Mouse (Mus musculus) liver, embryonic 12.5 days (tissue): ENCODE measurements around the gene Sgpp1. TPM values are rescaled to one million over a fixed set of nuclear protein-coding genes. Genes with fewer than 3 reads are reported as not detected.

Source experiments
- ATAC-seq: fragments of 200-750 bp; cut with Nextera tagmentation; 2 replicates; pipeline ENCODE4 v1.8.0; 2017; ENCODE audit warnings: moderate number of reproducible peaks, mild to moderate bottlenecking, moderate library complexity
- H3K27ac ChIP-seq: fragments of 300-500 bp; sonication (generic); 2 replicates; pipeline ENCODE4 v1.5.1; 2016; ENCODE audit warnings: mild to moderate bottlenecking
- H3K27me3 ChIP-seq: fragments of 300-500 bp; sonication (generic); replicated peaks from 2 replicates; pipeline ENCODE4 v1.6.1; 2016; ENCODE audit warnings: mild to moderate bottlenecking, moderate library complexity
- H3K36me3 ChIP-seq: fragments of 300-500 bp; sonication (generic); 2 replicates; pipeline ENCODE4 v1.6.1; 2016; ENCODE audit warnings: mild to moderate bottlenecking, moderate library complexity
- H3K4me1 ChIP-seq: fragments of 300-500 bp; sonication (generic); 2 replicates; pipeline ENCODE4 v1.6.1; 2016
- H3K4me2 ChIP-seq: fragments of 300-500 bp; sonication (generic); 2 replicates; pipeline ENCODE4 v1.6.1; 2016; ENCODE audit warnings: mild to moderate bottlenecking, moderate library complexity
- H3K4me3 ChIP-seq: fragments of 300-500 bp; sonication (generic); 2 replicates; pipeline ENCODE4 v1.5.1; 2016; ENCODE audit warnings: mild to moderate bottlenecking, moderate library complexity
- H3K9ac ChIP-seq: fragments of 300-500 bp; sonication (generic); 2 replicates; pipeline ENCODE4 v1.6.1; 2016; ENCODE audit warnings: mild to moderate bottlenecking, moderate library complexity
- H3K9me3 ChIP-seq: fragments of 300-500 bp; sonication (generic); replicated peaks from 2 replicates; pipeline ENCODE4 v1.6.1; 2016; ENCODE audit warnings: mild to moderate bottlenecking, moderate library complexity
- WGBS: fragments of 180-500 bp; shearing (Covaris S2); methylation state at CpG from one replicate; pipeline ENCODE4 v1.1.7; 2016; ENCODE audit not compliant: insufficient replicate concordance; 5-methylcytosine and 5-hydroxymethylcytosine counted together
- polyA plus RNA-seq: library from polyadenylated mRNA; unstranded; fragments of >200 nt; fragmentation: Nextera tagmentation; extraction: Ambion mirVana; gene quantifications from 2 replicates; pipeline ENCODE4 v1.2.1, GENCODE M21; 2016

The Sgpp1 gene
- 22.3 and 22.7 TPM in 2 replicates for polyA plus RNA-seq

- peaks cover 40% of the 10 kb centered on the region for H3K4me1 ChIP-seq
- H3K9ac ChIP-seq: peak within 1 kb of the TSS; percentile 92
- H3K27ac ChIP-seq: peak within 1 kb of the TSS; percentile 83
- no peaks in the 10 kb centered on the region for H3K9me3 ChIP-seq
- H3K36me3 ChIP-seq: no peaks in the 10 kb centered on the region
- ATAC-seq: peak; percentile 94
- H3K27me3 ChIP-seq: no peaks in the 10 kb centered on the region
- H3K4me3 ChIP-seq: peak within 1 kb of the TSS; percentile 87
- under 1% methylated on average over 105 of the region's 105 CpGs for WGBS
- peak within 1 kb of the TSS; percentile 88 for H3K4me2 ChIP-seq
Measured at GRCm38 (mm10) chr12:75735246-75736200, at the start of gene Sgpp1. Sgpp1 (minus strand) TSS chr12:75735729.

DNA sequence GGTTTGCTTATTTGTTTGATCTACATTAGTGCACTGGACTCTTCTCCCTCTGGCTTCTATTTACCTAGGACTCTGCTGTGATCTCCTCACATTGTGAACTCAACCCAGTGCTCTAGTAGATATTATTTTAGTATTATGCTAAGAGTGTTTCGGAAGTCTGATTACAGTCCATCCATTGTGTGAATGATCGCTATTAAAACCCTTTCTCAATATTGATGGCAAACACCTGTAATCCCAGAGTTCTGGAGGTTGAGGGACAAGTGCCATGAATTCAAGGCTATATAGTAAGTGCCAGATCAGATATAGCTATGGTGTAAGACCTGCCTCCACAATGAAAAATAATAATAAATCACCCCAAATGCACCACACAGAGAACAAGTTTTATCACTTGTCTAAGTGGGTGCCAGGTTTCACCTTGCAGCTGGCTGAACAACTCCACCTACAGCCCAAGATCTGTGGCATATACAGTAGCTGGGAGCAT, 48.8 kb upstream of the Sgpp1 start:
- ATAC-seq: no peak

DNA sequence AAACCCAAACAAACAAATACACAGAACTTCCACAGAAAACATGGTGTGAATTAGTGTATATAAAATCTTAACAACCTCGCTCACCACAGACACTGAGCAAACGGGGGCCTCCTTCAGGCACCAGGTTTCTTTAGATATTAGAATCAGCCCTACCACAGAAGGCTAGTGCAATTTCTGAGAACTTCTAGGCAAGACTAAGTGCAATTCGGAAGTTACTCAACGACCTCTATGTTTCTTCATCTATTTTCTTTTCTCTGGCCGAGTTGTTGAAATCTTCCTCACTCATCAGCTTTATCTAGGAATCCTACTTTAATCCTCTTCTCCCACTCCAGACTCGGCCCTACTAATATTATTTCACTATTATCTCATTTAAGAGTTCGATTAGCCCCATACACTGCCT, 46.5 kb upstream of the Sgpp1 start:
- WGBS: 54% methylated on average over 7 of the region's 7 CpGs
- no peak for ATAC-seq
- no peak overlapping the region for H3K27ac ChIP-seq
- H3K9me3 ChIP-seq: peaks cover 7% of the 10 kb centered on the region; the same call in 1 of the 2 replicates
- H3K36me3 ChIP-seq: no peaks in the 10 kb centered on the region
- H3K9ac ChIP-seq: no peak overlapping the region
- H3K27me3 ChIP-seq: no peaks in the 10 kb centered on the region
- no peak overlapping the region for H3K4me2 ChIP-seq
- no peak overlapping the region for H3K4me3 ChIP-seq
- no peaks in the 10 kb centered on the region for H3K4me1 ChIP-seq

More for the DNA sequence above, 48.8 kb upstream of the Sgpp1 start:
- Histone ChIP-seq H3K27me3 (no peaks in the 10 kb centered on the region), H3K9ac (no peak overlapping the region), H3K36me3 (no peaks in the 10 kb centered on the region), H3K4me2 (no peak overlapping the region), H3K9me3 (0 out of 2 replicates have a peak, but pooled peaks cover 3% of the 10 kb centered on the region), H3K27ac (no peak overlapping the region), H3K4me1 (no peaks in the 10 kb centered on the region), H3K4me3 (no peak overlapping the region)
- WGBS: 86% methylated on average over 2 of the region's 2 CpGs

- peaks cover 7% of the 10 kb centered on the region; the same call in 1 of the 2 replicates for H3K9me3 ChIP-seq
- no peaks in the 10 kb centered on the region for H3K27me3 ChIP-seq
- no peak overlapping the region for H3K27ac ChIP-seq
- H3K4me2 ChIP-seq: no peak overlapping the region
- H3K4me1 ChIP-seq: no peaks in the 10 kb centered on the region
- no peak for ATAC-seq
- H3K9ac ChIP-seq: no peak overlapping the region
- H3K36me3 ChIP-seq: no peaks in the 10 kb centered on the region
- no peak overlapping the region for H3K4me3 ChIP-seq
Measured at GRCm38 (mm10) chr12:75781445-75781844, 45.9 kb upstream of the Sgpp1 start.

DNA sequence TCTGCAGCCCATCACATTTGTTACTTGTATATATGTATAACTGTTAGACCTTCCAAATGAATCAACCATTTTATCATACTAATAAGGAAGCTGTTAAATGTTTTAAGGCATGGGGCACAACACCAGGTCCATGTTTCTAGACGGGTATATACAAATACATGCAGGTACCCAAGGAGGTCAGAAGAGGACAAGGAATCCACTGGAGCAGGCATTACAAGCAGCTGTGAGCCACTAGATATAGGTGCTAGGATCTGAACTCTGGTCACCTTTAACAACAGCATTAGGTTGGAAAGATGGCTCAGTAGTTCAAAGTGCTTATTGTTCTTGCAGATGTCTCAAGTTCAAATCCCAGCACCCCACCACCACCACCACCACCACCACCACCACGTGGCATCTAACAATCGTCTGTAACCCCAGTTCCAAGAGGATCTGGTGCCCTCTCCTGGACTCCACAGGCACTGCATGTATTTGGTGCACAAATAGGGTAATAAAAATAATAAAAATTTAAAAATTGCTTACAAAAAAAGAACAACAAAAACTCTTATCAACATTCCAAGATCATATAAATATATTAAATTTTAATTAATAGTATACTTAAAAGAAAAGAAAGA, 37.0 kb upstream of the Sgpp1 start:
- no peaks in the 10 kb centered on the region for H3K36me3 ChIP-seq
- H3K4me1 ChIP-seq: peaks cover 8% of the 10 kb centered on the region
- H3K9ac ChIP-seq: no peak overlapping the region
- H3K27ac ChIP-seq: no peak overlapping the region
- H3K4me2 ChIP-seq: no peak overlapping the region
- H3K27me3 ChIP-seq: peaks cover 6% of the 10 kb centered on the region; the same call in 1 of the 2 replicates
- no peak for ATAC-seq
- WGBS: 21% methylated on average over 3 of the region's 3 CpGs
- 0 out of 2 replicates have a peak, but pooled peaks cover 8% of the 10 kb centered on the region for H3K9me3 ChIP-seq
- H3K4me3 ChIP-seq: no peak overlapping the region

DNA sequence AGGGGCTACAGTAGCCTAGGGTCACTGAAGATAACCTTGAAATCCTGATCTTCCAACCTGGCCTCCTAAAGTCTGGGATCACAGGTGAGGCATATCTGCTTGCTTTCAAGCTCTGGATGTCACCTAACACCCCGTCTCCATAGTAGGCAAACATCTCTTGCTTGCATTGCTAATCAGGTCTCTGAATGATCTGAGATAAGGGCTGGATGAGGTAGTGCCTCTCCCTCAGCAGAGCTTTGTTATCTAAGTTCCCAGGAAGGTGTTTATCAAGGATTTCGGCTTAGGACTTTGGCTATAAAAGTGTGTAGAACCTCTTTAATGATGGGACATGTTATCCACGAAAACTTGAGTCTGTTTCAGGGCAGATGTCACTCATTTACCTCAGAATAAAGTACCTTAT, 35.9 kb upstream of the Sgpp1 start:
- Histone ChIP-seq H3K27ac (no peak overlapping the region), H3K4me3 (no peak overlapping the region), H3K27me3 (peaks cover 6% of the 10 kb centered on the region; the same call in 1 of the 2 replicates), H3K4me1 (peaks cover 8% of the 10 kb centered on the region), H3K4me2 (no peak overlapping the region), H3K9ac (no peak overlapping the region), H3K9me3 (0 out of 2 replicates have a peak, but pooled peaks cover 8% of the 10 kb centered on the region), H3K36me3 (no peaks in the 10 kb centered on the region)
- WGBS: 20% methylated on average over 3 of the region's 3 CpGs
- no peak for ATAC-seq

GRCm38 (mm10) chr12:75766885-75767317, 31.4 kb upstream of the Sgpp1 start:
- Histone ChIP-seq H3K36me3 (no peaks in the 10 kb centered on the region), H3K27ac (no peak overlapping the region), H3K9me3 (no peaks in the 10 kb centered on the region), H3K9ac (no peak overlapping the region), H3K4me3 (no peak overlapping the region), H3K4me2 (no peak overlapping the region), H3K4me1 (peaks cover 19% of the 10 kb centered on the region), H3K27me3 (no peaks in the 10 kb centered on the region)
- 56% methylated on average over 8 of the region's 8 CpGs for WGBS
- no peak for ATAC-seq

DNA sequence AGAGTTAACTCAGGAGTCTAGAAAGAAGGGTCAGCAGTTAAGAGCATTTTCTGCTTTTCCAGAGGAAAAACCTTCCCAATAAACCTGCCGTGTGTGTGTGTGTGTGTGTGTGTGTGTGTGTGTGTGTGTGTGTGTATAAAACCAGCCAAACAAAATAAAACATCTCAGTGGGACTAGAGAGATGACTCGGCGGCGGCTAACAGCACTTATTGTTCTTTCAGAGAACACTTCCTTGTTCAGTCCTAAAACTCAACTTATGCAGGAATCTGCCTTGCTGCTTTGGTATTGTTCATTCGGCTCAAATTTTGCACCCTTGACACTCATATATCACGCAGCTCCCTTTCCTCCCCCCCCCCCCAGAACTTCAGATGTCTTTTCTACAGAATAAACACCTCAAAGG, 30.9 kb upstream of the Sgpp1 start:
- Histone ChIP-seq H3K4me3 (no peak overlapping the region), H3K9ac (no peak overlapping the region), H3K9me3 (no peaks in the 10 kb centered on the region), H3K36me3 (no peaks in the 10 kb centered on the region), H3K27ac (no peak overlapping the region), H3K27me3 (no peaks in the 10 kb centered on the region), H3K4me1 (peaks cover 17% of the 10 kb centered on the region), H3K4me2 (no peak overlapping the region)
- no peak for ATAC-seq
- WGBS: 40% methylated on average over 6 of the region's 6 CpGs

GRCm38 (mm10) chr12:75765751-75766150, 30.2 kb upstream of the Sgpp1 start:
- H3K4me1 ChIP-seq: peaks cover 20% of the 10 kb centered on the region
- no peak overlapping the region for H3K27ac ChIP-seq
- H3K9ac ChIP-seq: no peak overlapping the region
- 11% methylated on average over 3 of the region's 3 CpGs for WGBS
- H3K4me3 ChIP-seq: no peak overlapping the region
- no peak overlapping the region for H3K4me2 ChIP-seq
- H3K36me3 ChIP-seq: no peaks in the 10 kb centered on the region
- H3K27me3 ChIP-seq: no peaks in the 10 kb centered on the region
- no peak for ATAC-seq
- no peaks in the 10 kb centered on the region for H3K9me3 ChIP-seq

GRCm38 (mm10) chr12:75756387-75756786, 20.9 kb upstream of the Sgpp1 start:
- Histone ChIP-seq H3K36me3 (no peaks in the 10 kb centered on the region), H3K4me1 (peaks cover 23% of the 10 kb centered on the region), H3K9me3 (no peaks in the 10 kb centered on the region), H3K4me2 (no peak overlapping the region), H3K27ac (no peak overlapping the region), H3K9ac (no peak overlapping the region), H3K4me3 (no peak overlapping the region), H3K27me3 (no peaks in the 10 kb centered on the region)
- no peak for ATAC-seq
- WGBS: 37% methylated on average over 2 of the region's 2 CpGs

GRCm38 (mm10) chr12:75753730-75754129, 18.2 kb upstream of the Sgpp1 start:
- Histone ChIP-seq H3K9me3 (no peaks in the 10 kb centered on the region), H3K4me1 (peaks cover 7% of the 10 kb centered on the region; the same call in 1 of the 2 replicates), H3K27ac (no peak overlapping the region), H3K36me3 (no peaks in the 10 kb centered on the region), H3K27me3 (0 out of 2 replicates have a peak, but pooled peaks cover 2% of the 10 kb centered on the region), H3K4me2 (no peak overlapping the region), H3K4me3 (no peak overlapping the region), H3K9ac (no peak overlapping the region)
- 69% methylated on average over 8 of the region's 8 CpGs for WGBS
- ATAC-seq: no peak

GRCm38 (mm10) chr12:75752077-75752476, 16.5 kb upstream of the Sgpp1 start:
- WGBS: 54% methylated on average over 3 of the region's 3 CpGs
- Histone ChIP-seq H3K27me3 (peaks cover 9% of the 10 kb centered on the region; the same call in 1 of the 2 replicates), H3K4me2 (no peak overlapping the region), H3K36me3 (no peaks in the 10 kb centered on the region), H3K27ac (no peak overlapping the region), H3K4me1 (peaks cover 7% of the 10 kb centered on the region; the same call in 1 of the 2 replicates), H3K9me3 (no peaks in the 10 kb centered on the region), H3K4me3 (no peak overlapping the region), H3K9ac (no peak overlapping the region)
- ATAC-seq: no peak
